Mouse (Mus musculus): ENCODE data around the gene Gramd1c. TPM values are rescaled to one million over a fixed set of nuclear protein-coding genes. Genes with fewer than 3 reads are reported as not detected.

Gramd1c gene
- polyA plus RNA-seq, 1 experiment from 2014 or later = 2.2 TPM

- 91% methylated on average over 22 of the region's 22 CpGs for WGBS
- H3K4me3 ChIP-seq (ENCODE audit: low read depth, low read length) = no peak overlapping the region
- H3K9me3 ChIP-seq (ENCODE audit: control insufficient read depth, low read length) = no peaks in the 10 kb centered on the region
- DNase-seq (ENCODE audit: low spot score) (no peak), ATAC-seq (ENCODE audit: insufficient read depth, low FRiP score, low TSS enrichment) (no peak)
- H3K36me3 ChIP-seq (ENCODE audit: control insufficient read depth, insufficient read depth, low read length) = no peaks in the 10 kb centered on the region
- no peaks in the 10 kb centered on the region for H3K4me1 ChIP-seq (ENCODE audit: control insufficient read depth, insufficient read depth, low read length)
- no peak overlapping the region for H3K27ac ChIP-seq (ENCODE audit: low read depth, low read length)
- H3K4me2 ChIP-seq (ENCODE audit: low read depth) = no peak overlapping the region
- H3K9ac ChIP-seq (ENCODE audit: low read length) = no peak overlapping the region
- peaks cover 4% of the 10 kb centered on the region; the same call in 1 of the 2 replicates for H3K27me3 ChIP-seq (ENCODE audit: control insufficient read depth, insufficient read depth, low read length)
Measured at GRCm38 (mm10) chr16:43973606-43974220, 89.4 kb downstream of the Gramd1c start.

- DNase-seq (ENCODE audit: low spot score) = no peak
- Histone ChIP-seq H3K9ac (ENCODE audit: low read length) (no peak overlapping the region), H3K27me3 (ENCODE audit: control insufficient read depth, insufficient read depth, low read length) (no peaks in the 10 kb centered on the region), H3K4me2 (ENCODE audit: low read depth) (no peak overlapping the region), H3K27ac (ENCODE audit: low read depth, low read length) (no peak overlapping the region), H3K9me3 (ENCODE audit: control insufficient read depth, low read length) (no peaks in the 10 kb centered on the region), H3K4me1 (ENCODE audit: control insufficient read depth, insufficient read depth, low read length) (no peaks in the 10 kb centered on the region), H3K4me3 (ENCODE audit: low read depth, low read length) (no peak overlapping the region), H3K36me3 (ENCODE audit: control insufficient read depth, insufficient read depth, low read length) (no peaks in the 10 kb centered on the region)
- no peak for ATAC-seq (ENCODE audit: insufficient read depth, low FRiP score, low TSS enrichment)
- 93% methylated on average over 11 of the region's 11 CpGs for WGBS
Measured at GRCm38 (mm10) chr16:43973147-43973546, 90.0 kb downstream of the Gramd1c start.

DNA sequence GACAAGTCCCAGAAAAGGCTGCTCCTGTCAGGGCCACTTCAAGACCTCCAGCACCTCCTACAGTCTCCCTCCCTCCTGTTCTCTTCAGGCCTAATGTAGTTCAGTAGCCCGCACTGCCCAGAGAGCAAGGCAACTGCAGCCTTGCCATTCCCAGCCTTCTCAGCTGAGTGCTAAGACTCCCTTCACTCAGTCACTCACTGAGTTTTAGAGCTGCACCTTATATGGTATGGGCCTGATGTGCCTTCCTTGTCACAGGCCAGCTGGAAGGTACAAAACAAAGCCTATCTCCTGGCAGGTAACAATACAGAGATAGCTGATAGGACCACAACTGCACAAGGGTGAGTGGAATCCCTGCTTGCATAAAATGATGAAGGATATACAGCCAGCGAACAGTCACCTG, 90.8 kb downstream of the Gramd1c start:
- no peak overlapping the region for H3K27ac ChIP-seq (ENCODE audit: low read depth, low read length)
- no peak overlapping the region for H3K4me3 ChIP-seq (ENCODE audit: low read depth, low read length)
- DNase-seq (ENCODE audit: low spot score) = no peak
- H3K4me1 ChIP-seq (ENCODE audit: control insufficient read depth, insufficient read depth, low read length) = no peaks in the 10 kb centered on the region
- WGBS = 84% methylated on average over 2 of the region's 2 CpGs
- H3K27me3 ChIP-seq (ENCODE audit: control insufficient read depth, insufficient read depth, low read length) = no peaks in the 10 kb centered on the region
- H3K9me3 ChIP-seq (ENCODE audit: control insufficient read depth, low read length) = no peaks in the 10 kb centered on the region
- H3K36me3 ChIP-seq (ENCODE audit: control insufficient read depth, insufficient read depth, low read length) = no peaks in the 10 kb centered on the region
- no peak overlapping the region for H3K4me2 ChIP-seq (ENCODE audit: low read depth)
- H3K9ac ChIP-seq (ENCODE audit: low read length) = no peak overlapping the region
- ATAC-seq (ENCODE audit: insufficient read depth, low FRiP score, low TSS enrichment) = no peak

DNA sequence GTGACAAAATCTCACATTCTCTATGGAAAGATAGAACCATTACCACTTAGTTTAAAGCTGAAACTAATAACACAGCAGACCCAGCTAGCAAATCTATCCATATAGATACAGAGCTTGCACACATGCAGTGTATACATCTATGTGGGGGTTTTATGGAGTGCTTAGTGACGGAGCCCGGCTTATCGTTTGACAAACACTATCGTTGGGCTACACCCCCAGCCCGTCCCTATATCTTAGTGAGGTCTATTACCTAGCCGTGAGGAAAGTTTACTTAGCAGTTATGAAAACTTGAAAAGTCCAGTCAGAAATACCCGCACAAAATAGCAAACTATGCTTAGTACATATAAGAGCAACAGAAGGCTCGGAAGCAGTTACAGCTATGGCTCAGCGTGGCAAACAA, 91.4 kb downstream of the Gramd1c start:
- H3K4me3 ChIP-seq (ENCODE audit: low read depth, low read length) = no peak overlapping the region
- no peaks in the 10 kb centered on the region for H3K27me3 ChIP-seq (ENCODE audit: control insufficient read depth, insufficient read depth, low read length)
- DNase-seq (ENCODE audit: low spot score) = no peak
- no peak overlapping the region for H3K27ac ChIP-seq (ENCODE audit: low read depth, low read length)
- H3K9ac ChIP-seq (ENCODE audit: low read length) = no peak overlapping the region
- no peaks in the 10 kb centered on the region for H3K36me3 ChIP-seq (ENCODE audit: control insufficient read depth, insufficient read depth, low read length)
- H3K4me1 ChIP-seq (ENCODE audit: control insufficient read depth, insufficient read depth, low read length) = no peaks in the 10 kb centered on the region
- no peaks in the 10 kb centered on the region for H3K9me3 ChIP-seq (ENCODE audit: control insufficient read depth, low read length)
- ATAC-seq (ENCODE audit: insufficient read depth, low FRiP score, low TSS enrichment) = no peak
- no peak overlapping the region for H3K4me2 ChIP-seq (ENCODE audit: low read depth)
- 95% methylated on average over 9 of the region's 9 CpGs for WGBS

GRCm38 (mm10) chr16:43971189-43971588, 92.0 kb downstream of the Gramd1c start:
- H3K36me3 ChIP-seq (ENCODE audit: control insufficient read depth, insufficient read depth, low read length) = no peaks in the 10 kb centered on the region
- WGBS = 91% methylated on average over 11 of the region's 11 CpGs
- no peak overlapping the region for H3K27ac ChIP-seq (ENCODE audit: low read depth, low read length)
- no peak overlapping the region for H3K4me2 ChIP-seq (ENCODE audit: low read depth)
- no peaks in the 10 kb centered on the region for H3K27me3 ChIP-seq (ENCODE audit: control insufficient read depth, insufficient read depth, low read length)
- no peak overlapping the region for H3K9ac ChIP-seq (ENCODE audit: low read length)
- no peaks in the 10 kb centered on the region for H3K9me3 ChIP-seq (ENCODE audit: control insufficient read depth, low read length)
- ATAC-seq (ENCODE audit: insufficient read depth, low FRiP score, low TSS enrichment) (no peak), DNase-seq (ENCODE audit: low spot score) (no peak)
- no peak overlapping the region for H3K4me3 ChIP-seq (ENCODE audit: low read depth, low read length)
- H3K4me1 ChIP-seq (ENCODE audit: control insufficient read depth, insufficient read depth, low read length) = no peaks in the 10 kb centered on the region

DNA sequence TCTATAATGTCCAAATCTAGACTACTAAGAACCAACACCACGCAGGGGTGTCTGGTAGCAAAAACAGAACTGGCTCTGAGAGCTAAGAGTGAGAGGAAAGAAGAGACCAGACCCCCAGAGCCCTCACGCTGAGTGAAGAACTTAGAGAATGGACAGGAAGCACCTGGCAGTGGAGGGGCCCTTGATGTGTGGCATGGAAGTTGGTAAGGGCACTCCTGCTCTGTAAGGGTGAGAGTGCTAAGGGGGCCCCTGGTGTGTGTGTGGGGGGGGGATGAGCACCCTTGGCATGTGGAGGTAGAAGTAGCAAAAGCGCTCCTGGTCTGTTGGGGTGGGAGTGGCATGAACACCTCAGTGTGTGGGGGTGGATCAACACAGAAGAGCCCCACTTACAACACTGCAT, 92.7 kb downstream of the Gramd1c start:
- H3K4me3 ChIP-seq (ENCODE audit: low read depth, low read length) = no peak overlapping the region
- no peak overlapping the region for H3K4me2 ChIP-seq (ENCODE audit: low read depth)
- no peak overlapping the region for H3K9ac ChIP-seq (ENCODE audit: low read length)
- no peaks in the 10 kb centered on the region for H3K4me1 ChIP-seq (ENCODE audit: control insufficient read depth, insufficient read depth, low read length)
- no peaks in the 10 kb centered on the region for H3K9me3 ChIP-seq (ENCODE audit: control insufficient read depth, low read length)
- H3K27ac ChIP-seq (ENCODE audit: low read depth, low read length) = no peak overlapping the region
- H3K36me3 ChIP-seq (ENCODE audit: control insufficient read depth, insufficient read depth, low read length) = no peaks in the 10 kb centered on the region
- no peaks in the 10 kb centered on the region for H3K27me3 ChIP-seq (ENCODE audit: control insufficient read depth, insufficient read depth, low read length)
- WGBS = 86% methylated on average over 3 of the region's 3 CpGs
- ATAC-seq (ENCODE audit: insufficient read depth, low FRiP score, low TSS enrichment) (no peak), DNase-seq (ENCODE audit: low spot score) (no peak)

DNA sequence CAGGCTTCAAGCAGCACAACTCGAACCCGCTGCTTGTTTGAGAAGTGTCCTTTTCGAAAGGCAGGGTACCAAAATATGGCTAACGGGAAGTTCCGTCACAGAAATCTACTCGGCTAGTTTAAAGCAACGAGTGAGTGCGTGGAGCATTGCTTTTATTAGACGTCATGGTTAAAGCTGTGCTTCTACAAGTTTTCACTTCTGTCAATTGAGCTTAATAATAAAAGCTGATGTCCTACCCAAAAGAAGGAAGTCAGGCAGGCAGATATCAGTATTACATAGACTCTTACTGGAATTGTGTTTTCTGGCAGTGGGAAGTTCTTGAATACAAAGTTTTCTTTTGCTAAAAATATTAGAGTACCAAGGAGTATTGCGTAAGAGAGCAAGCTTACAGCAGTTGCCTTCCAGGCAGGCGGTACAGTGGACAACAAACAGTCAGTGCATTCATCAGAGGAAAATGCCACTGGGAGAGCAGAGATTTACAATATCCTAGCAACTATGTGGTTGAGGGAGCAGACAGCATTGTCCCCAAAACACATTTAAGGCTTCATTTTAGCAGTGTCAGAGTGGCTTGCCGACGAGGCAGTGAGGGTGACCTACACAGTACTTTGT, 97.3 kb downstream of the Gramd1c start:
- H3K27me3 ChIP-seq (ENCODE audit: control insufficient read depth, insufficient read depth, low read length) = no peaks in the 10 kb centered on the region
- no peaks in the 10 kb centered on the region for H3K36me3 ChIP-seq (ENCODE audit: control insufficient read depth, insufficient read depth, low read length)
- no peak overlapping the region for H3K4me2 ChIP-seq (ENCODE audit: low read depth)
- no peaks in the 10 kb centered on the region for H3K4me1 ChIP-seq (ENCODE audit: control insufficient read depth, insufficient read depth, low read length)
- no peak overlapping the region for H3K9ac ChIP-seq (ENCODE audit: low read length)
- 84% methylated on average over 13 of the region's 13 CpGs for WGBS
- no peaks in the 10 kb centered on the region for H3K9me3 ChIP-seq (ENCODE audit: control insufficient read depth, low read length)
- no peak for DNase-seq (ENCODE audit: low spot score)
- ATAC-seq (ENCODE audit: insufficient read depth, low FRiP score, low TSS enrichment) = no peak
- no peak overlapping the region for H3K4me3 ChIP-seq (ENCODE audit: low read depth, low read length)
- H3K27ac ChIP-seq (ENCODE audit: low read depth, low read length) = no peak overlapping the region

- ATAC-seq (ENCODE audit: insufficient read depth, low FRiP score, low TSS enrichment) (no peak), DNase-seq (ENCODE audit: low spot score) (no peak)
- no peaks in the 10 kb centered on the region for H3K36me3 ChIP-seq (ENCODE audit: control insufficient read depth, insufficient read depth, low read length)
- no peaks in the 10 kb centered on the region for H3K4me1 ChIP-seq (ENCODE audit: control insufficient read depth, insufficient read depth, low read length)
- WGBS = 82% methylated on average over 3 of the region's 3 CpGs
- H3K9ac ChIP-seq (ENCODE audit: low read length) = no peak overlapping the region
- H3K27me3 ChIP-seq (ENCODE audit: control insufficient read depth, insufficient read depth, low read length) = no peaks in the 10 kb centered on the region
- H3K4me3 ChIP-seq (ENCODE audit: low read depth, low read length) = no peak overlapping the region
- H3K27ac ChIP-seq (ENCODE audit: low read depth, low read length) = no peak overlapping the region
- H3K9me3 ChIP-seq (ENCODE audit: control insufficient read depth, low read length) = no peaks in the 10 kb centered on the region
- H3K4me2 ChIP-seq (ENCODE audit: low read depth) = no peak overlapping the region
Measured at GRCm38 (mm10) chr16:43963780-43964179, 99.4 kb downstream of the Gramd1c start.

- WGBS = 92% methylated on average over 9 of the region's 9 CpGs
- Histone ChIP-seq H3K4me3 (ENCODE audit: low read depth, low read length) (no peak overlapping the region), H3K36me3 (ENCODE audit: control insufficient read depth, insufficient read depth, low read length) (no peaks in the 10 kb centered on the region), H3K4me2 (ENCODE audit: low read depth) (no peak overlapping the region), H3K4me1 (ENCODE audit: control insufficient read depth, insufficient read depth, low read length) (no peaks in the 10 kb centered on the region), H3K9me3 (ENCODE audit: control insufficient read depth, low read length) (no peaks in the 10 kb centered on the region), H3K9ac (ENCODE audit: low read length) (no peak overlapping the region), H3K27ac (ENCODE audit: low read depth, low read length) (no peak overlapping the region), H3K27me3 (ENCODE audit: control insufficient read depth, insufficient read depth, low read length) (no peaks in the 10 kb centered on the region)
- DNase-seq (ENCODE audit: low spot score) (no peak), ATAC-seq (ENCODE audit: insufficient read depth, low FRiP score, low TSS enrichment) (no peak)
Measured at GRCm38 (mm10) chr16:43963291-43963690, 99.9 kb downstream of the Gramd1c start.
